Mouse (Mus musculus) midbrain, embryonic 12.5 days (tissue): ENCODE measurements around the gene Ttll3. TPM values are rescaled to one million over a fixed set of nuclear protein-coding genes. Genes with fewer than 3 reads are reported as not detected.
A peak's percentile ranks its signal among the peaks of the same experiment; 100 is the strongest.

ENCODE experiments used
- ATAC-seq: fragments of 200-750 bp; cut with Nextera tagmentation; 2 replicates; pipeline ENCODE4 v1.8.0; 2017; ENCODE audit warnings: low read depth, moderate TSS enrichment, moderate library complexity; ENCODE audit not compliant: low FRiP score
- H3K27ac ChIP-seq: fragments of 300-500 bp; sonication (generic); replicated peaks from 2 replicates; pipeline ENCODE4 v1.5.1; 2016; ENCODE audit warnings: mild to moderate bottlenecking
- H3K27me3 ChIP-seq: fragments of 300-500 bp; sonication (generic); 2 replicates; pipeline ENCODE4 v1.6.1; 2016; ENCODE audit warnings: mild to moderate bottlenecking
- H3K36me3 ChIP-seq: fragments of 300-500 bp; sonication (generic); 2 replicates; pipeline ENCODE4 v1.6.1; 2016
- H3K4me1 ChIP-seq: fragments of 300-500 bp; sonication (generic); 2 replicates; pipeline ENCODE4 v1.6.1; 2016
- H3K4me2 ChIP-seq: fragments of 300-500 bp; sonication (generic); replicated peaks from 2 replicates; pipeline ENCODE4 v1.6.1; 2016; ENCODE audit warnings: mild to moderate bottlenecking, moderate library complexity
- H3K4me3 ChIP-seq: fragments of 300-500 bp; sonication (generic); 2 replicates; pipeline ENCODE4 v1.5.1; 2016; ENCODE audit warnings: mild to moderate bottlenecking
- H3K9ac ChIP-seq: fragments of 300-500 bp; sonication (generic); replicated peaks from 2 replicates; pipeline ENCODE4 v1.6.1; 2016; ENCODE audit warnings: mild to moderate bottlenecking, moderate library complexity
- H3K9me3 ChIP-seq: fragments of 300-500 bp; sonication (generic); 2 replicates; pipeline ENCODE4 v1.6.1; 2016; ENCODE audit warnings: mild to moderate bottlenecking
- WGBS: fragments of 180-500 bp; shearing (Covaris S2); methylation state at CpG from one replicate; pipeline ENCODE4 v1.1.7; 2016; 5-methylcytosine and 5-hydroxymethylcytosine counted together
- polyA plus RNA-seq: library from polyadenylated mRNA; unstranded; fragments of >200 nt; fragmentation: Nextera tagmentation; extraction: Ambion mirVana; gene quantifications from 2 replicates; pipeline ENCODE4 v1.2.1, GENCODE M21; 2016

The Ttll3 gene
- polyA plus RNA-seq, 1 experiment from 2014 or later: 6.3 TPM

DNA sequence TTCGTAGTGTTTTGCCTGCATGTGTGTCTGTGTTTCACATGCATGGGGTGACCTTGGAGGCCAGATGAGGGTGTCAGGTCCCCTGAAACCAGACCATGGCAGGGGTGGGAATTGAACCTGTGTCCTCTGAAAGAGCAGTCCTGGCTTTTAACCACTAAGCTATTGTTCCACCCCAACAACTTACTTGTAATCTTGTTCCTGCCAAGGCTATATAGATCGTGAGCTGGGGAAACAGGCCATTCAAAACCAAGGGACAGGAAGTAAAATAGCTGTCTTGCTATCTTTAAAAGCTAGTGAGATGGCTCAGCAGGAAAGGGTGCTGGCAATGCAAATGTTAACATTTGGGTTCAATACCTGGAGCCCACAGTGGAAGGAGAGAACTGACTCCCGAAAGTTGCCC, 40.9 kb downstream of the Ttll3 start:
- Histone ChIP-seq H3K4me2 (no peak overlapping the region), H3K36me3 (no peaks in the 10 kb centered on the region), H3K9ac (no peak overlapping the region), H3K27ac (no peak overlapping the region), H3K4me3 (no peak overlapping the region), H3K9me3 (peaks cover 4% of the 10 kb centered on the region; the same call in 1 of the 2 replicates), H3K4me1 (no peaks in the 10 kb centered on the region), H3K27me3 (no peaks in the 10 kb centered on the region; the same call in 1 of the 2 replicates)
- no peak for ATAC-seq
- WGBS: 83% methylated on average over 3 of the region's 3 CpGs

DNA sequence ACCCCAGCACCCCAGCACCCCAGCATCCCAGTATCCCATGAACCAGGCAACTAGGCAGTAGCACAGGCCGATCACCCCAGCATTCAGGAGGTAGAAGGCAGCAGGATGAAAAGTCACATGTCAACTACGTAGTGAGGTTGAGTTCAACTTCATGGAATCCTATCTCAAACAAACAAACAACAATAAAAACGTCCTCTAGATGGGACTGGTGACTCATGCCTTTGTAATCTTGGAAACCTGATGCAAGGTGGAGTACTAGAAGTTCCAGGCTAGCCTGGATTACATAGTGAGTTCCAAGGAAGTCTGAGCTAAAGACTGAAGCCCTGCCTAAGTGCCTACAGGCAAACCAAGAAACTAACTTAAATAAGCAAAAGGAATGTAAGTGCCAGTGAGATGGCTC, 41.8 kb downstream of the Ttll3 start:
- no peak overlapping the region for H3K4me2 ChIP-seq
- ATAC-seq: no peak
- WGBS: 66% methylated on average over 3 of the region's 3 CpGs

DNA sequence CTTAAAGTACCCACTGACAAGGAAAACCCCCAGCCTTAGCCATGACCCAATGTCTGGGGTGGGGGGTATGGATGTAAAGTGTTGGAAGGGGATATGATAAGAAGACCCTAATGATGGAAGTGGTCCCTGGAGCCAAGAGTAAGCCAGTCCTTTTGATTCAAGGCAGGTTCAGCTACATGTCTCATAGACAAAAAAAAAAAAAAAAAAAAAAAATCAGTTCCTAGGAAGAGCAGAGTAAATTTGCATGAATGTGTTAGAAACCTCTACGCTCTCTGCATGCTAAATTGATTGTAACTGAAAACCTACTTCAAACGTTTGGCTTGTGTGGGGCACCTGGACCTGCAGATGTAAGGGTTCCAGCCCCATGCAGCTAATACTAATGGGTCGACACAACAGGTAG, 42.7 kb downstream of the Ttll3 start:
- Histone ChIP-seq H3K27ac (no peak overlapping the region), H3K4me1 (no peaks in the 10 kb centered on the region), H3K27me3 (peaks cover 3% of the 10 kb centered on the region; the same call in 1 of the 2 replicates), H3K9me3 (peaks cover 4% of the 10 kb centered on the region; the same call in 1 of the 2 replicates), H3K4me2 (no peak overlapping the region), H3K36me3 (no peaks in the 10 kb centered on the region), H3K4me3 (no peak overlapping the region), H3K9ac (no peak overlapping the region)
- ATAC-seq: no peak
- WGBS: 70% methylated on average over 3 of the region's 3 CpGs

More for the DNA sequence above, 41.8 kb downstream of the Ttll3 start:
- Histone ChIP-seq H3K27me3 (peaks cover 3% of the 10 kb centered on the region; the same call in 1 of the 2 replicates), H3K9ac (no peak overlapping the region), H3K4me3 (no peak overlapping the region), H3K9me3 (peaks cover 4% of the 10 kb centered on the region; the same call in 1 of the 2 replicates), H3K4me1 (no peaks in the 10 kb centered on the region), H3K36me3 (no peaks in the 10 kb centered on the region), H3K27ac (no peak overlapping the region)

DNA sequence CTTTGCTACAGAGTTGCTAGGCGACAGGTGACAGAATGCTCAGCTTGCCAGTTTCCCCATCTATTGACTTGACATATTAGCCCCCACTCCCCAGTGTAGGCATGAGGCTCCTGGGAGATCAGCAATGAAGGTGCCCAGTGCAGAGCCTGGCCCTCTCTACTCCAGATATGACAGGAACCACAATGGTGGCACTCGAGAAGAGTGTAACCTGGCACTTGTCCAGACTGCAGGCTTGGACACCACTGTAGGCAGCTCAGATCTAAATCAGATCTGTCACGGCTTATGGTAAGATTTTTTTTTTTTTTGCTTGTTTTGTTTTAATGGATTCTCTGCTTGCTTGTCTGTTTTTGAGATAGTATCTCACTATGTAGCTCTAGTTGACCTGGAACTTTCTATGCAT, 44.6 kb downstream of the Ttll3 start:
- 84% methylated on average over 3 of the region's 3 CpGs for WGBS
- Histone ChIP-seq H3K4me1 (no peaks in the 10 kb centered on the region), H3K4me2 (no peak overlapping the region), H3K9ac (no peak overlapping the region), H3K27me3 (peaks cover 3% of the 10 kb centered on the region; the same call in 1 of the 2 replicates), H3K9me3 (no peaks in the 10 kb centered on the region), H3K4me3 (no peak overlapping the region), H3K27ac (no peak overlapping the region), H3K36me3 (no peaks in the 10 kb centered on the region)
- ATAC-seq: no peak

DNA sequence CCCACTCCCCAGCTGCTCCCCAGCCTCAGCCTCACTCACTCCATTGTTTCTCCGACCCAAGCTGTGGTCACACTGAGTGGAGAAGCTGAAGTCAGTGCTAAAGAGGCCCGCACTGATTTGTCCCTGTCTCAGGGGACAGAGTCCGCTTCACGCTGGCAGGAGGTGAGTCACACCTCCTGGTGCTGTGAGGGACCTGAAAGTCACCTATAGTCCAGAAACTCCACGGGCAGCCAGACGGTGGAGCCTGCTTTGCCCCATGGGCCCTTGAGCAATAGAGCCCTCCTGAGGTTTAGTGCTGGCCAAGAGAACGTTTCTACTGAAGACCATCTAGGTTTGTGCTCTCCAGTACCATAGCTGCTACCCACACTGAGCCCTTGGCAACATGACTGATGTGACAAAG, 45.6 kb downstream of the Ttll3 start:
- Histone ChIP-seq H3K36me3 (no peaks in the 10 kb centered on the region), H3K4me3 (no peak overlapping the region), H3K4me2 (no peak overlapping the region), H3K9me3 (no peaks in the 10 kb centered on the region), H3K9ac (no peak overlapping the region), H3K27ac (no peak overlapping the region), H3K27me3 (peaks cover 3% of the 10 kb centered on the region; the same call in 1 of the 2 replicates), H3K4me1 (no peaks in the 10 kb centered on the region)
- WGBS: 76% methylated on average over 7 of the region's 7 CpGs
- ATAC-seq: no peak

DNA sequence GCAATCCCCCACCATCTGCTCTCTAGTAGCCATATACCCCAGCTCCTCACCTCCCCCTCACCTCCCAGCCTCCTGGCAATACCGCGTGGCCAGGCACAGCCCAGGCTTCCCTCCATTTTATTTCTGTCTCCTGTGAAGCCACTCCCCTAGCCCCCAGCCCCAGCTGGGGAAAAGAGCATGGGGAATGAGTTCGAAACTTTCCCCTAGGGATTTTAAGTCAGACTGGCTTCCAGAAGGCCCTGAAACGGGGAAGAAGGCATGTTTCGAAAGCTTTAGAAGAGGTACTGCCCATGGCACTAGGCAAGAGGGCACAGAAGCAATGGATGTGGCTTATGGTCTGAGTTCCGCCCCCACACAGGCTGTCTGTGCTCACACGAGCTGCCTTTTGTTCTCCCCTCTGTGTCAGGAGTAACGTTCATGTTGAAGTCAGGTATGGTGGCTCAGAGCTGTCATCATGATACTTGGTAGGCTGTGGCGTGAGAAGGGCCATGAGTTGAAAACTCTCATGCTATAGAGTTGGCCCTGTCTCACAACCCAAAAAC, 46.7 kb downstream of the Ttll3 start, which contains the start of gene Cidec:
Gene Cidec, minus strand, starts transcription at position 97 of the 542 bp plus-strand sequence.
- no peak for ATAC-seq
- no peaks in the 10 kb centered on the region for H3K36me3 ChIP-seq
- H3K27me3 ChIP-seq: peaks cover 3% of the 10 kb centered on the region; the same call in 1 of the 2 replicates
- no peak within 1 kb of the TSS for H3K4me2 ChIP-seq
- WGBS: 81% methylated on average over 9 of the region's 9 CpGs
- H3K9ac ChIP-seq: no peak within 1 kb of the TSS
- no peaks in the 10 kb centered on the region for H3K4me1 ChIP-seq
- H3K9me3 ChIP-seq: no peaks in the 10 kb centered on the region
- no peak within 1 kb of the TSS for H3K4me3 ChIP-seq
- no peak within 1 kb of the TSS for H3K27ac ChIP-seq

DNA sequence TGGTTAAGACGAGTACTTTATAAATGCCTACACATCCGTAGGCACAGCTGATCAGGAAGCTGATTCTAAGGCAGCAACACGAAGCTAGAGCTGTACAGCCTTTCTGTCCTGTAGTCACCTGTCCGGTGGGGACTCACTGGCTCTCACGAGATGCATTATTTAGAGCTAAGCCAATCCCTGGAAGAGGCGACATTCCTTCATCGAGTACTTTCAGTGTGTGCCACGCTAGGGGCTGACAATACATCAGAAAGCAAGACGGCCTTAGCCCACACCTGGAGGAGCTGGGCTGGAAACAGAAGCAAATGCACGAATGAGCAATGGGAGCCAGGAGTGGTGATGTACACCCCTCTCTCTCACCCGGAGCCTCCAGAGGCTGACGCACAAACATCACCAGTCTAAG, 48.1 kb downstream of the Ttll3 start:
- Histone ChIP-seq H3K9me3 (no peaks in the 10 kb centered on the region), H3K4me3 (no peak overlapping the region), H3K36me3 (no peaks in the 10 kb centered on the region), H3K27ac (no peak overlapping the region), H3K4me2 (no peak overlapping the region), H3K9ac (no peak overlapping the region), H3K4me1 (no peaks in the 10 kb centered on the region), H3K27me3 (peaks cover 3% of the 10 kb centered on the region; the same call in 1 of the 2 replicates)
- WGBS: 78% methylated on average over 12 of the region's 12 CpGs
- ATAC-seq: no peak

DNA sequence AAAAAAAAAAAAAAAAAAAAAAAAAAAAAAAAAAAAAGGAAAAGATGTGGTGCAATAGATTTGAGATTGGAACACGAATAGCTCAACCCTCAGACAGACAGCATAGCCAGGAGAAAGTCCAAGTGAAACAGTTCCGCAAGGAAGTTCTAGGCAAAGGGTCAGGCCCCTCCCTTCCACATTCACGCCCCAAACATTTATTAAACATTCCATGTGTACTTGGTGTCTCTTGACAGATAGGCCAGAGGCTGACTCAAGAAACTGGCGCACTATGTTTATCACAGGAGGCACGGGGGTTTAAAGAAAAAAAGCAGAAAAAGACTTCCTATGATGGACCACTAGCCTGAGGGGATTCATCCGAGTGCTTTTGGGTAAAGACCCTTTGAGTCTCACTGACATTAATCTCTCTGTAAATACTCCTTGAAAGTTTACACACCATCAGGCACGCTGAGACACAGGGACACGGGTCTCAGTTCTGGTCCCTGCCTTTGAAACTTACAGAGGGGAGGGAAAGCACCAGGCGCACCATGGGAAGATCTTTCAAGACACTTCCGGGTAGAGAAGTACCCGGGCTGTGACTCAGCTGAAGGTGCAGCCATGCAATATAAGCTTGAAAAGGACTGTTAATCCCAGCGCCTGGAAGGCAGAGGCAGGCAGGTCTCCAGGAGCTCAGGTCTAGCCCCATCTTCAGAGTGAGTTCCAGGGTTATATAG, 49.8 kb downstream of the Ttll3 start:
- H3K27ac ChIP-seq: no peak overlapping the region
- no peak overlapping the region for H3K4me3 ChIP-seq
- H3K4me2 ChIP-seq: no peak overlapping the region
- peaks cover 3% of the 10 kb centered on the region; the same call in 1 of the 2 replicates for H3K27me3 ChIP-seq
- peaks cover 10% of the 10 kb centered on the region for H3K4me1 ChIP-seq
- H3K36me3 ChIP-seq: no peaks in the 10 kb centered on the region
- ATAC-seq: no peak
- no peak overlapping the region for H3K9ac ChIP-seq
- 63% methylated on average over 12 of the region's 12 CpGs for whole genome bisulfite sequencing
- no peaks in the 10 kb centered on the region for H3K9me3 ChIP-seq

DNA sequence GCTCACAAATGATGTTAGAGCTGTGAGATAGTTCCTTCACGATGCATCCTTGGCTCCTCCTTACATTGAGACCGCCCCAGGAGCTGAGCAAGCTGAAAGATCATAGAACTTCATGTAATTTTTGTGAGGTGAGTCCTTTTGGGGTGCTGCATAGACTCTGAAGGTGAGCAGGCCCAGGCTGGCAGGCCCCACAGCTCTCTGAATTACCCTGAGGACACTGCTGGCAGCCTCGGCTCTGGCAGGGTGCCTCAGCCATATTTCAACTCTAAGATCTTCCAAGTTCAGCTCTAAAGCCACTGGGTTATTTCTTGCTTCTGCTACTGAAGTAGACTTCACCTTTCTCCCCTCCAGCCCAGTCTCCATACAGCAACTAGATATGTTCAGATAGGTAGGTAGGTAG, 51.6 kb downstream of the Ttll3 start:
- Histone ChIP-seq H3K9me3 (no peaks in the 10 kb centered on the region), H3K4me1 (peaks cover 10% of the 10 kb centered on the region), H3K27me3 (0 out of 2 replicates have a peak, but pooled peaks cover 2% of the 10 kb centered on the region), H3K36me3 (0 out of 2 replicates have a peak, but pooled peaks cover 6% of the 10 kb centered on the region), H3K4me3 (no peak overlapping the region), H3K27ac (no peak overlapping the region), H3K4me2 (no peak overlapping the region), H3K9ac (no peak overlapping the region)
- WGBS: 88% methylated on average over 3 of the region's 3 CpGs
- ATAC-seq: no peak

DNA sequence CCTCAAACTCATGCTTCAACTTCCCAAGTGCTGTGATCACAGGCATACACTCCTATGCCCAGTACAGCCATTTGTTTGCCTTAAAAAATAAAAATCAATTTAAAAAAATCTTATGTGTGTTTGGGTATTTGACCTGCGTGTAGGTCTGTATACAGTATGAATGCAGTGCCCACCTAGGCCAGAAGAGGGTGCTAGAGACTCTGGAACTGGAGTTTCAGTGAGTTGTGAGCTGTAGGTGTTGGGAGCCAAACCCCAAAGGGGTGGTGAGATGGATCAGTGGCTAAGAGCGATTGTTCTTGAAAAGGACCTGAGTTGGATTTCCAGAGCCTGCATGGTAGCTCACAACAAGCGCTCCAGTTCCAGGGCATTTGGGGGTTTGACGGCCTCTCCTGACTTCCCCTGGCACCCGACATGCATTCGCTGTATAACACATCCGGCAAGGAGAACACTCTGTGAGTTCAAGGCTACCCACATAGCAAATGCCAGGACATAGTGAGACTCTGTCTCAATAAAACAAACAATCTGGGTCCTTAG, 52.2 kb downstream of the Ttll3 start:
- no peak overlapping the region for H3K27ac ChIP-seq
- H3K9me3 ChIP-seq: no peaks in the 10 kb centered on the region
- H3K4me3 ChIP-seq: no peak overlapping the region
- H3K36me3 ChIP-seq: peaks cover 8% of the 10 kb centered on the region; the same call in 1 of the 2 replicates
- H3K4me2 ChIP-seq: no peak overlapping the region
- no peak for ATAC-seq
- WGBS: 54% methylated on average over 7 of the region's 7 CpGs
- H3K4me1 ChIP-seq: peaks cover 10% of the 10 kb centered on the region
- H3K27me3 ChIP-seq: no peaks in the 10 kb centered on the region
- H3K9ac ChIP-seq: no peak overlapping the region

DNA sequence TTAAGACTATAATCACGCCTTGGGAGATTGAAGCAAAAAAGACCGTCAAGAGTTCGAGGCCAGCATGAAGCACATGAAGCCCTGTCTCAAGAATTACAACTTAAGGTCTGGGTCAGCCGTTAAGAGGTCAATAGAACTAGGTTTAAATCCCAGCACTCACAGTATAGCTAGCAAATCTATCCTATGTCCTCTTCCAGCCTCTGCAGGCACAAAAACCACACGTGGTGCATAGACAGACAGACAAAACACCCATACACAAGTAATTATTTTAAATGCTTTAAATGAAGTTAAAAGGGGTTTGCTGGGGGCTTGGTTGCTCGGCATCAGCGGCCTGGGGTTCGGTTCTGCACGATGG, 53.0 kb downstream of the Ttll3 start:
- H3K9me3 ChIP-seq: no peaks in the 10 kb centered on the region
- peak overlapping the region; percentile 89 for H3K4me2 ChIP-seq
- peak overlapping the region; percentile 88 for H3K9ac ChIP-seq
- peak overlapping the region; percentile 96 for H3K4me3 ChIP-seq
- WGBS: 44% methylated on average over 9 of the region's 9 CpGs
- H3K4me1 ChIP-seq: peaks cover 10% of the 10 kb centered on the region
- no peaks in the 10 kb centered on the region for H3K27me3 ChIP-seq
- peak; percentile 32; the same call in 1 of the 2 replicates for ATAC-seq
- peaks cover 17% of the 10 kb centered on the region for H3K36me3 ChIP-seq
- H3K27ac ChIP-seq: peak overlapping the region; percentile 36

DNA sequence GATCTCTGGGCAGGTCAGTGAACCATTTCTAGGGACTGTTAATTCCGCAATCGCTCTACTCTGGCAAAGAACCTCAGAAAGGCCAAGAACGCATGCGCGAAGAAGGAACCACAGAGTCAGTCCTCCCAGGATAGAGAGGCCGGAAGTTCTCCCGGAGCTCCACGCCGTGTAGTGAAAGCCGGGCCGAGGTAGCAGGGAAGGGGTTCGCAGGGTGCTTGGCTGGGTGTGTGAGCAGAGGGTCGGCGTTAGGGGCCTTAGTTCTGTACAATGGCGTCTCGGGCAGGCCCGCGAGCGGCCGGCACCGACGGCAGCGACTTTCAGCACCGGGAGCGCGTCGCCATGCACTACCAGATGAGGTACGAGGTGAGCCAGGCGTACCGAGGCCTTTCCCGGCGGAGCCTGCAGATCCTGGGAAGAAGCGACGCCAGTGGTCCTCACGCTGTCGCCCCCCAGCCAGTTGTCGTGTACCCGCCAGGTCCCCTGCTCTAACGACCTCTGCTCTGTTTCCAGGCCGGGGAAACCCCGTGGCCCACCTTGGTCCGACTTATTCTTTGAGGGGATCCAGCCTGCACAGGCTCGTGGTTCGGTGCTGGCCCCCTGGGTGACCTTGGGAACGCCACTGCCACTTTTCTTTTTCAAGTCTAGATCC, 53.5 kb downstream of the Ttll3 start, which contains the start of gene Jagn1:
Gene Jagn1, plus strand, starts transcription at position 128 of the 649 bp plus-strand sequence.
- H3K9me3 ChIP-seq: no peaks in the 10 kb centered on the region
- peaks cover 22% of the 10 kb centered on the region for H3K36me3 ChIP-seq
- H3K4me3 ChIP-seq: peak within 1 kb of the TSS; percentile 96
- peak; percentile 94 for ATAC-seq
- H3K4me2 ChIP-seq: peak within 1 kb of the TSS; percentile 89
- H3K4me1 ChIP-seq: peaks cover 10% of the 10 kb centered on the region
- peak within 1 kb of the TSS; percentile 88 for H3K9ac ChIP-seq
- H3K27me3 ChIP-seq: no peaks in the 10 kb centered on the region
- under 1% methylated on average over 42 of the region's 45 CpGs for WGBS
- peak within 1 kb of the TSS; percentile 36 for H3K27ac ChIP-seq
